Mouse (Mus musculus) layer of hippocampus, adult 2 months (tissue): Measurements from ENCODE around the gene Lum. TPM values are rescaled to one million over a fixed set of nuclear protein-coding genes. Genes with fewer than 3 reads are reported as not detected.

Experiments
- DNase-seq, 2 experiments: peaks; one replicate each; pipeline ENCODE4 v3.0.0; 2022; ENCODE audit warnings: low spot score in 2 of 2
- H3K27ac ChIP-seq: fragments of 200-600 bp; 2 replicates; pipeline ENCODE4 v1.8.1; 2022
- H3K4me3 ChIP-seq: fragments of 200-600 bp; 2 replicates; pipeline ENCODE4 v1.8.1; 2022; ENCODE audit warnings: mild to moderate bottlenecking
- CTCF ChIP-seq: fragments of 200-600 bp; conservative IDR thresholded peaks from 2 replicates; pipeline ENCODE4 v1.8.1; 2022; ENCODE audit warnings: antibody characterized with exemption, mild to moderate bottlenecking, moderate library complexity
- total RNA-seq, 2 experiments: library from RNA; stranded (reverse); gene quantifications; 2 replicates each; pipeline ENCODE4 v1.2.3; 2021

The Lum gene
- total RNA-seq, 2 experiments from 2014 or later = 2.6 to 4.3 TPM

GRCm38 (mm10) chr10:97591685-97592084 is 26.8 kb downstream of the Lum start:
- Histone ChIP-seq H3K27ac (no peak overlapping the region), H3K4me3 (no peak overlapping the region)
- no peak for DNase-seq
- no peak for TF ChIP-seq CTCF

GRCm38 (mm10) chr10:97595680-97596079 is 30.8 kb downstream of the Lum start:
- TF ChIP-seq CTCF = no peak
- Histone ChIP-seq H3K27ac (no peak overlapping the region), H3K4me3 (no peak overlapping the region)
- no peak for DNase-seq

GRCm38 (mm10) chr10:97601744-97602143 is 36.8 kb downstream of the Lum start:
- Histone ChIP-seq H3K27ac (no peak overlapping the region), H3K4me3 (no peak overlapping the region)
- TF ChIP-seq CTCF = no peak
- no peak for DNase-seq

- no peak overlapping the region for H3K27ac ChIP-seq
- no peak for TF ChIP-seq CTCF
- no peak for DNase-seq
- no peak overlapping the region for H3K4me3 ChIP-seq
Measured at GRCm38 (mm10) chr10:97603256-97603655, 38.3 kb downstream of the Lum start.

GRCm38 (mm10) chr10:97606579-97606978 is 41.7 kb downstream of the Lum start, which contains the start of gene Kera:
Gene Kera (plus strand): TSS chr10:97606879.
- Histone ChIP-seq H3K4me3 (no peak within 1 kb of the TSS), H3K27ac (no peak within 1 kb of the TSS)
- no peak for TF ChIP-seq CTCF
- no peak for DNase-seq

Other genes starting within 250 kb of the Lum start
- gene Dcn, start 85.5 kb upstream of the Lum start, total RNA-seq = 10 to 100 TPM; 41.6 to 46.4 TPM
- under 1 TPM in 1 of 2 experiments, not detected in 1; 0.29 TPM for gene Kera, start 41.8 kb downstream of the Lum start, total RNA-seq
- not detected for gene Epyc, start 78.9 kb downstream of the Lum start, total RNA-seq
- not detected for gene Ccer1, start 127.9 kb downstream of the Lum start, total RNA-seq
- gene C030005K15Rik, start 161.6 kb downstream of the Lum start, total RNA-seq = under 1 TPM; 0.51 to 0.61 TPM